Mouse (Mus musculus) neutrophil, adult 59 days (primary cell): ENCODE measurements around the gene Gm13078. TPM values are rescaled to one million over a fixed set of nuclear protein-coding genes. Genes with fewer than 3 reads are reported as not detected.

Experiments
- total RNA-seq, 2 experiments: library from RNA; stranded (reverse); gene quantifications; 1 replicate in 1 of 2; 2 replicates in 1 of 2; pipeline ENCODE4 v1.2.4; 2023

Gene Gm13078
- not detected for total RNA-seq

DNA sequence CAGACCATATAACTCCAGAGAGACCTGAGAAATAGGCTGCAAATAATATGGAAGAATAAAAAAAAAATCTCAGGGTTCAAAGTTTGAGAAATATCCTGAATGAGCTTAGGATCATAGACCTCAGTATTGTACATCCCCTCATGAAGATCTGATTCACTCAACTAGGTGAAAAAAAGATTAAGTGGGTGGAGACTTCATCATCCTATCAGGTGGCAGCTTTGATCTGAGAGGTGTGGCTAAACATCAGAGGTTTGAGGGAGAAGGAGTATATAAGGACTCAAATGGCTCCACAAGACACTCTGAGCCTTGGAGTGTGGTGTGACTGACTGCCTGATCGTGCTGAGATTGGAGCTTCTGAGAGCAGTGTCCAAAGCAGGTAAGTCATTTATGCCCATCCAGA, at the start of gene Gm13078:
TSS of gene Gm13078 (plus strand) at position 301 of the 400 bp plus-strand sequence.

GRCm38 (mm10) chr4:143702611-143703010, 16.6 kb upstream of the Gm13078 start, which contains the start of gene Gm13089:
TSS of gene Gm13089 (minus strand) at chr4:143702711.

Other genes starting within 250 kb of the Gm13078 start
- gene Gm13043, start 208.1 kb upstream of the Gm13078 start, total RNA-seq = not detected
- not detected for gene Gm13040, start 183.5 kb upstream of the Gm13078 start, total RNA-seq
- gene BC080695, start 167.8 kb upstream of the Gm13078 start, total RNA-seq = not detected
- gene Gm13057, start 167.7 kb upstream of the Gm13078 start, total RNA-seq = not detected
- not detected for gene Gm13083, start 104.5 kb upstream of the Gm13078 start, total RNA-seq
- gene Gm13088, start 62.2 kb upstream of the Gm13078 start, total RNA-seq = not detected
- gene Gm13089, start 16.7 kb upstream of the Gm13078 start, total RNA-seq = not detected
- not detected for gene Gm13023, start 69.9 kb downstream of the Gm13078 start, total RNA-seq
- not detected for gene Gm13084, start 96.6 kb downstream of the Gm13078 start, total RNA-seq
- gene Gm13103, start 127.0 kb downstream of the Gm13078 start, total RNA-seq = not detected
- gene Pramef6, start 180.9 kb downstream of the Gm13078 start, total RNA-seq = not detected
- gene Pramef25, start 231.6 kb downstream of the Gm13078 start, total RNA-seq = not detected
- not detected for gene Gm13101, start 247.5 kb downstream of the Gm13078 start, total RNA-seq